Mouse (Mus musculus): Measurements from ENCODE around the gene Tmem131.
A peak's percentile ranks its signal among the peaks of the same experiment; 100 is the strongest.

Gene Tmem131

GRCm38 (mm10) chr1:36943653-36944052 is at the start of gene Tmem131:
Gene Tmem131, minus strand, starts transcription at chr1:36943666.
- DNase-seq, result no peak

GRCm38 (mm10) chr1:36988561-36988960 is 45.1 kb upstream of the Tmem131 start:
- DNase-seq, result no peak

- DNase-seq, result no peak
Observed at GRCm38 (mm10) chr1:36988161-36988560, 44.7 kb upstream of the Tmem131 start.

- DNase-seq, result no peak
Observed at GRCm38 (mm10) chr1:36987172-36988148, 44.0 kb upstream of the Tmem131 start.

- no peak for DNase-seq
Observed at GRCm38 (mm10) chr1:36986396-36987160, 43.1 kb upstream of the Tmem131 start.

GRCm38 (mm10) chr1:36985896-36986295 is 42.4 kb upstream of the Tmem131 start:
- no peak for DNase-seq

GRCm38 (mm10) chr1:36984406-36984805 is 40.9 kb upstream of the Tmem131 start:
- DNase-seq, result no peak

- no peak for DNase-seq
Observed at GRCm38 (mm10) chr1:36983754-36984153, 40.3 kb upstream of the Tmem131 start.

GRCm38 (mm10) chr1:36982191-36982961 is 38.9 kb upstream of the Tmem131 start:
- no peak for DNase-seq

GRCm38 (mm10) chr1:36976770-36977169 is 33.3 kb upstream of the Tmem131 start:
- no peak for DNase-seq

GRCm38 (mm10) chr1:36970918-36971617 is 27.6 kb upstream of the Tmem131 start:
- no peak for DNase-seq

- no peak for DNase-seq
Observed at GRCm38 (mm10) chr1:36965831-36966230, 22.4 kb upstream of the Tmem131 start.

GRCm38 (mm10) chr1:36962379-36963176 is 19.1 kb upstream of the Tmem131 start:
- no peak for DNase-seq

GRCm38 (mm10) chr1:36960509-36961222 is 17.2 kb upstream of the Tmem131 start:
- DNase-seq, result no peak

GRCm38 (mm10) chr1:36949591-36950184 is 6.2 kb upstream of the Tmem131 start:
- DNase-seq, result peak; percentile 65

- DNase-seq, result no peak
Observed at GRCm38 (mm10) chr1:36947448-36947847, 4.0 kb upstream of the Tmem131 start.

- no peak for DNase-seq
Observed at GRCm38 (mm10) chr1:36940381-36940762, 3.1 kb downstream of the Tmem131 start.

GRCm38 (mm10) chr1:36939506-36940380 is 3.7 kb downstream of the Tmem131 start:
- peak; percentile 92 for DNase-seq

- DNase-seq, result no peak
Observed at GRCm38 (mm10) chr1:36938801-36939286, 4.6 kb downstream of the Tmem131 start.

All from kidney, adult 11 months (tissue).